Mouse (Mus musculus) CH12.LX (cell line): ENCODE data around the gene Ddx28.

Source experiments
- CTCF ChIP-seq, 2 experiments: IDR thresholded peaks in 1 of 2; conservative IDR thresholded peaks in 1 of 2; 2 replicates each; pipeline ENCODE4 v1.5.1; 2011 to 2012; ENCODE audit warnings: low read depth in 2 of 2, low read length in 2 of 2, improper control_type of control experiment in 1 of 2, inconsistent platforms in 1 of 2, mild to moderate bottlenecking in 1 of 2, moderate library complexity in 1 of 2
- EP300 ChIP-seq: IDR thresholded peaks from 2 replicates; pipeline ENCODE4 v1.6.1; 2011; ENCODE audit warnings: low read length, improper control_type of control experiment
- KAT2A ChIP-seq: IDR thresholded peaks from 2 replicates; pipeline ENCODE4 v1.6.1; 2012; ENCODE audit warnings: low read length, improper control_type of control experiment, inconsistent platforms; ENCODE audit not compliant: insufficient replicate concordance
- SIN3A ChIP-seq: IDR thresholded peaks from 2 replicates; pipeline ENCODE4 v1.6.1; 2012; ENCODE audit warnings: low read length, improper control_type of control experiment, inconsistent platforms
- USF2 ChIP-seq: conservative IDR thresholded peaks from 2 replicates; pipeline ENCODE4 v1.6.1; 2011; ENCODE audit warnings: low read depth, low read length, improper control_type of control experiment
- ZNF384 ChIP-seq: IDR thresholded peaks from 2 replicates; pipeline ENCODE4 v1.6.1; 2012; ENCODE audit warnings: low read depth, low read length, improper control_type of control experiment, inconsistent platforms

- TF ChIP-seq CTCF (conservative IDR thresholded peaks at IDR 0.05 in 1 of 2, IDR thresholded peaks at IDR 0.05 in 1 of 2; ENCODE audit: low read depth in 2 of 2, low read length in 2 of 2) = no peak
- TF ChIP-seq EP300 = no peak
- no peak for TF ChIP-seq USF2
- no peak for TF ChIP-seq ZNF384
- TF ChIP-seq SIN3A = no peak
- no peak for TF ChIP-seq KAT2A
Observed at GRCm38 (mm10) chr8:106017130-106017529, 5.4 kb upstream of the Ddx28 start.
